Mouse (Mus musculus) limb, embryonic 12.5 days (tissue): Measurements from ENCODE around the gene Psmd4. TPM values are rescaled to one million over a fixed set of nuclear protein-coding genes. Genes with fewer than 3 reads are reported as not detected.
A peak's percentile ranks its signal among the peaks of the same experiment; 100 is the strongest.
"Not testable (repeated sequence)": the region's sequence is repeated elsewhere in the genome, so short reads cannot be mapped to it uniquely, and the experiment has no call there.

Source experiments
- ATAC-seq: fragments of 200-750 bp; cut with Nextera tagmentation; 2 replicates; pipeline ENCODE4 v1.8.0; 2017; ENCODE audit warnings: low read depth, moderate TSS enrichment; ENCODE audit not compliant: insufficient number of reproducible peaks, insufficient read depth, low FRiP score, low TSS enrichment
- H3K27ac ChIP-seq: fragments of 300-500 bp; sonication (generic); 2 replicates; pipeline ENCODE4 v1.5.1; 2016; ENCODE audit warnings: mild to moderate bottlenecking, moderate library complexity
- H3K27me3 ChIP-seq: fragments of 300-500 bp; sonication (generic); 2 replicates; pipeline ENCODE4 v1.6.1; 2016; ENCODE audit warnings: mild to moderate bottlenecking, moderate library complexity
- H3K36me3 ChIP-seq: fragments of 300-500 bp; sonication (generic); 2 replicates; pipeline ENCODE4 v1.6.1; 2016; ENCODE audit warnings: mild to moderate bottlenecking, moderate library complexity
- H3K4me1 ChIP-seq: fragments of 300-500 bp; sonication (generic); replicated peaks from 2 replicates; pipeline ENCODE4 v1.6.1; 2016
- H3K4me2 ChIP-seq: fragments of 300-500 bp; sonication (generic); 2 replicates; pipeline ENCODE4 v1.6.1; 2016; ENCODE audit warnings: mild to moderate bottlenecking, moderate library complexity
- H3K4me3 ChIP-seq: fragments of 300-500 bp; sonication (generic); replicated peaks from 2 replicates; pipeline ENCODE4 v1.5.1; 2016; ENCODE audit warnings: mild to moderate bottlenecking
- H3K9ac ChIP-seq: fragments of 300-500 bp; sonication (generic); replicated peaks from 2 replicates; pipeline ENCODE4 v1.6.1; 2016; ENCODE audit warnings: mild to moderate bottlenecking, moderate library complexity
- H3K9me3 ChIP-seq: fragments of 300-500 bp; sonication (generic); 2 replicates; pipeline ENCODE4 v1.6.1; 2016; ENCODE audit warnings: mild to moderate bottlenecking, moderate library complexity
- WGBS: fragments of 180-500 bp; shearing (Covaris S2); methylation state at CpG from one replicate; pipeline ENCODE4 v1.1.7; 2016; 5-methylcytosine and 5-hydroxymethylcytosine counted together
- polyA plus RNA-seq: library from polyadenylated mRNA; unstranded; fragments of >200 nt; fragmentation: Nextera tagmentation; extraction: Ambion mirVana; gene quantifications from 2 replicates; pipeline ENCODE4 v1.2.1, GENCODE M21; 2016

Psmd4 gene
- polyA plus RNA-seq, 1 experiment from 2014 or later: 310 TPM

DNA sequence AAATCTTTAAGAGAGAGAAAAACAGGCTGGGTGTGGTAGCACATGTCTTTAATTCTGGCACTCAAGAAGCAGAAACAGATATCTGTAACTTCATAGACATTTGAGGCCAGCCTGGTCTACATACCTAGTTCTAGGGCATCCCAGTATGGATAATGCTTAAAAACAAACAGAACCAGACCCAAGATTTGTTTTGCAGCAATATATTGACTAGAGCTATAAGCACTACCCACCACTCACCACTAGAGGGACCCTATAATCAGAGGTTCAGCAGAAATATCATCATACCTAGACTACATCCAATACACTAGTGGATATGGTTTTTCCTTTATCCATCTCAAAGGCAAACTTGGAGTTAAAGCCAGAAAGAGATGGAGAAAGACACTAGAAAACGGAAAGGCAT, 10.5 kb upstream of the Psmd4 start:
- Histone ChIP-seq H3K4me2 (no peak overlapping the region), H3K9ac (no peak overlapping the region), H3K27ac (no peak overlapping the region), H3K4me3 (no peak overlapping the region), H3K27me3 (no peaks in the 10 kb centered on the region), H3K4me1 (no peaks in the 10 kb centered on the region), H3K36me3 (peaks cover 9% of the 10 kb centered on the region), H3K9me3 (no peaks in the 10 kb centered on the region)
- no peak for ATAC-seq
- WGBS: 65% methylated on average over 1 of the region's 1 CpGs

DNA sequence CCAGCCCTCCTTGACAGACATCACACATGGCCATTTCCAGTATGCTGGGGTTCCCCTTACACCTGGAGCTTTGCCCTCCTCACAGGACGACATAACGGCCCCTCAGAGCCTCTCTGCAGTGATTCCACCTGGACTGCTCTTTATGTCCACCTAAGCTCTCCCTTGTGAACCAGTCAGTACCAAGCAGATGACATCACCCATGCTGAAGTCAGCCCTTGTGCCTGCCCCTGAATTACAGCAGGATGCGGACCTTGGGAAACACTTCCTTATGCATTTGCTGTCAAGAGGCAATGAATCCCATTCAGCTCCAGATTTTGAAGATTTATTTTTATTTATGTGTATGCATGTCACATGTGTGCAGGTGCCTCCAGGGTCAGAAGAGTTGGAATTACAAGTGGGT, 5.5 kb upstream of the Psmd4 start:
- 0 out of 2 replicates have a peak, but pooled peaks cover under 1% of the 10 kb centered on the region for H3K4me1 ChIP-seq
- no peak for ATAC-seq
- no peak overlapping the region for H3K4me2 ChIP-seq
- H3K9me3 ChIP-seq: no peaks in the 10 kb centered on the region
- no peak overlapping the region for H3K9ac ChIP-seq
- no peak overlapping the region for H3K4me3 ChIP-seq
- H3K27ac ChIP-seq: no peak overlapping the region
- no peaks in the 10 kb centered on the region for H3K27me3 ChIP-seq
- 61% methylated on average over 3 of the region's 3 CpGs for WGBS
- no peaks in the 10 kb centered on the region for H3K36me3 ChIP-seq

DNA sequence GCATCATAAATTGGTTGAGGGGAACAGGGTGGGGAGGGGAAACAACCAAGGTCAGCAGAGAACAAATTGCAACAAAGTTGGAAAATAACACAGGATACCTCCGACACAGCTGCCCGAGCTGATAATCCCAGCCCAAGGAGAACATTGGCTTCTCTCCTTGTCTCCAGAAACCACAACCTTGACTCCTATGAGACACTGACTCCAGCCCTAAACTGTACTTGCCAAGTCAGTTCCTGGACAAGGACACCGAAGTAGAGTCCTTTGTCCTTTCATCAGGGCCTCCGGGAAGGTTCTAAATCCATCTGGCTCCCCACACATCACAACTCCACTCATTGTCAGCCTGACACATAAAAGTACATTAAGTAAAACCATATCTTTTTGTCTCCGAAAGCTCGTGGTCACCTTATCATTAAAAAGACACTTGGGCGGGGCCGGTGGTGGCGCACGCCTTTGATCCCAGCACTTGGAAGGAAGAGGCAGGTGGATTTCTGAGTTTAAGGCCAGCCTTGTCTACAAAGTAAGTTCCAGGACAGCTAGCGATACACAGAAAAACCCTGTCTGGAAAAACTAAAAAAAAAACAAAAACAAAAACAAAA, 4.1 kb upstream of the Psmd4 start:
- Histone ChIP-seq H3K4me1 (peaks cover 5% of the 10 kb centered on the region), H3K27me3 (no peaks in the 10 kb centered on the region), H3K27ac (no peak overlapping the region), H3K36me3 (no peaks in the 10 kb centered on the region), H3K9me3 (no peaks in the 10 kb centered on the region), H3K9ac (no peak overlapping the region), H3K4me2 (no peak overlapping the region), H3K4me3 (no peak overlapping the region)
- 85% methylated on average over 11 of the region's 11 CpGs for WGBS
- ATAC-seq: no peak

DNA sequence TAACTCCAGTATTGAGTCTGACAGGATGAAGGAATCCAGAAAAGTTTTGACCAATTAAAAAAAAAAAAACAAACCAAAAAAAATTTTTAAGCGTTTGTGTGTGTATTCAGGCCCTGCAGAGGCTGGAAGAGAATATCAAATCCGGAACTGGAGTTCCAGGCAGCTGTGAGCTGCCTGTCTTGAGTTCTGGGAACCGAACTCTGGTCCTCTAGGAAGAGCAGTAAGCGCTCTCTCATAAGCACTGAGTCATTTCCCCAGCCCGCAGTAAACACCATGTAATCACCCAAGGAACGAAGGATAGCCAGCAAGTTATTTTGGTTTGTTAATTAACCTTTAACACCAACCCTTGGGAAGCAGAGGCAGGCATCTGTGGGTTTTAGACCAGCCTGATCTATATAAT, 837 bp upstream of the Psmd4 start:
- no peak overlapping the region for H3K4me2 ChIP-seq
- H3K9ac ChIP-seq: no peak overlapping the region
- no peaks in the 10 kb centered on the region for H3K27me3 ChIP-seq
- no peak for ATAC-seq
- no peaks in the 10 kb centered on the region for H3K9me3 ChIP-seq
- no peak overlapping the region for H3K27ac ChIP-seq
- H3K4me1 ChIP-seq: peaks cover 17% of the 10 kb centered on the region
- H3K4me3 ChIP-seq: no peak overlapping the region
- 55% methylated on average over 6 of the region's 6 CpGs for WGBS
- peaks cover 13% of the 10 kb centered on the region for H3K36me3 ChIP-seq

DNA sequence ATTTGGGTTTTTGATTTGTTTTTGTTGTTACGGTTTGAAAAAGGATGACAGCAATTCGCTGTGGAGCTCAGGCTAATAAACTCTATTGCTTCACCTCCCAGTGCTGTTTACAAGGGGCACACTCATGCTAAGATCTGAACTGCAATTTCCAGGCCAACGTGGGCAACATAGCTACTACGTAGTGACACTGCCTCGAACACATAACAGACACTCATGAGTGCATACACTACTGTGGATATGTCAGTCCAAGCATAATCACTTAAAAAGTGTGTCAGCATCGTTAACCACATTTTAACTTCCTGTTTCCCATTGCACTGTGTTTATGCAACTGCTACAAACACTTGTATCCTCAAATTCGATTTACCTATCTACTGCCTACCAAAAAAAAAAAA, 420 bp upstream of the Psmd4 start:
- Histone ChIP-seq H3K4me2 (peak overlapping the region; percentile 67), H3K27ac (peak overlapping the region; percentile 62; the same call in 1 of the 2 replicates), H3K9ac (peak overlapping the region; percentile 76; the same call in 1 of the 2 replicates), H3K36me3 (peaks cover 17% of the 10 kb centered on the region), H3K27me3 (no peaks in the 10 kb centered on the region), H3K4me1 (peaks cover 17% of the 10 kb centered on the region), H3K9me3 (no peaks in the 10 kb centered on the region), H3K4me3 (peak overlapping the region; percentile 77)
- WGBS: 29% methylated on average over 7 of the region's 7 CpGs
- peak; percentile 61 for ATAC-seq

DNA sequence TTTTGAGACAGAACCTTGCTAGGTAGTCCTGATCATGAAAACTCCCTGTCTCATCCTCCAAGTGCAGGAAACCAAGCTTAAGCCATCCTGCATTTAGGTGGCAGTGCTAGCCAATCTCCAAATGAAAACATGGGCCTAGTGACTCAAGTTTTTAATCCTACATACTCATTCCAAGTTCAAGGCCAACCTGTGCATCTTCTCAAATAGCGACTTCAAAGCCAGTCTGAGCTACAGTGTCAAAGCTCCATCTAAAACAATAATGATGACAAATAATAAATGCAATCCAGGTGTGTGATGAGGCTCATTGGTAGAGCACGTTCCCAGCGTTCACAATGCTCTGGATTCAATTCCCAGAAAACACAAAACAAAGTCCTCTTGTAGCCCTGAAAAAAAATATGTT, 789 bp downstream of the Psmd4 start:
- Histone ChIP-seq H3K4me3 (peak overlapping the region; percentile 77), H3K27ac (no peak overlapping the region), H3K9me3 (no peaks in the 10 kb centered on the region), H3K36me3 (peaks cover 27% of the 10 kb centered on the region), H3K4me1 (peaks cover 17% of the 10 kb centered on the region), H3K27me3 (no peaks in the 10 kb centered on the region), H3K4me2 (peak overlapping the region; percentile 67), H3K9ac (peak overlapping the region; percentile 76)
- 10% methylated on average over 3 of the region's 3 CpGs for WGBS
- ATAC-seq: no peak

DNA sequence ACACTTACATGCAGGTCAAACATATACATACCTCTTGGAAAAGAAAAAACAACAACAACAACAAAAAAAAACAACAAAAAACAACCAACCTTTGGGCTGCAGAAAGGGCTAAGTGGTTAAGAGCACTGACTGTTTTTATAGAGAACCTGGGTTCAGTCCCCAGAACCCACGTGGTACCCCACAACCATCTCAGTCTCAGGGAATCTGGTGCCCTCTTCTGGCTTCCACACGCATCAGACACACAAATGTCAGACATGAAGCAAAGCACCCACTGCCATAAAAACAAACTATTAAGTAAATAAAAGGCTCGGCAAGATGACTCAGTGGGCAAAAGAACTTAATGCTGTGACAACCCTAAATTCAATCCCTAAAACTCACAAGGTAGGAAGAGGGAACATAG, 12.5 kb downstream of the Psmd4 start:
- no peak for ATAC-seq
- Histone ChIP-seq H3K27me3 (no peaks in the 10 kb centered on the region), H3K27ac (no peak overlapping the region), H3K9ac (no peak overlapping the region), H3K9me3 (no peaks in the 10 kb centered on the region), H3K4me3 (no peak overlapping the region), H3K36me3 (peaks cover 53% of the 10 kb centered on the region), H3K4me1 (peaks cover 15% of the 10 kb centered on the region), H3K4me2 (no peak overlapping the region)
- 63% methylated on average over 3 of the region's 3 CpGs for WGBS

DNA sequence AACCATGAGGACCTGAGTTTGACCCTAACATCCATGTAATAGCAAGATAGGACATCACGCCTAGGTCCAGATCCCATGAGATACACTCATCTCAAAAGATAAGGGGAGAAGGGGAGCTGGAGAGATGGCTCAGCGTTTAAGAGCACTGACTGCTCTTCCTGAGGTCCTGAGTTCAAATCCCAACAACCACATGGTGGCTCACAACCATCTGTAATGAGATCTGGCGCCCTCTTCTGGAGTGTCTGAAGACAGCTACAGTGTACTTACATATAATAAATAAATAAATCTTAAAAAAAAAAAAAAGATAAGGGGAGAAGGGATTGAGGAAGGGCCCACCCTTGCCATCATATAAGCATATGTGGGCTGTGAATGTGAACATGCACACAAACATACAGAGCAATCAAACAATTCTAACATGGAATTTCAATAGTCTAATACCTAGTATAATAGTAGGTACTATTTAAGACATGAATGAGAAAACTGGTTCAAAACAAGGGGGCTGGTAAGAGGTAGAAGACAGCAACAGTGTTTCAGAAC, 13.1 kb downstream of the Psmd4 start:
- H3K36me3 ChIP-seq: peaks cover 47% of the 10 kb centered on the region
- WGBS: 72% methylated on average over 3 of the region's 3 CpGs

DNA sequence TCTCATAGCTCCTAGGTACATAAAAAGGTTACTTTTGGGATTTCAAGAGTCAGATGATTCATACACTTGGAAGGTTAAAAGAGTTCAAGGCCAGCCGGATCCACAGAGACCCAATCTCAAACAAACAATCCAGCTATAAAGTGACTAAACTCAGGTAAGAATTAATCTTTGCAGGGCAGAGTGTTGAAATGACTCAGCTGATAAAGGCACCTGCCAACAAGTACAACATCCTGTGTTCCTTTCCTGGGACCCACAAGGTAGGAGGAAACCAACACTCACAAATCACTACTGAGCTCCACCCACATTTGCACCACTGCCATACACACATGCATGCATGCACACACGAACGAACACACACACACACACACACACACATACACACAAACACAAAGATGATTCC, 13.8 kb downstream of the Psmd4 start:
- Histone ChIP-seq H3K4me3 (no peak overlapping the region), H3K4me1 (peaks cover 23% of the 10 kb centered on the region), H3K4me2 (no peak overlapping the region), H3K36me3 (peaks cover 39% of the 10 kb centered on the region), H3K9me3 (no peaks in the 10 kb centered on the region), H3K27ac (no peak overlapping the region), H3K27me3 (no peaks in the 10 kb centered on the region), H3K9ac (no peak overlapping the region)
- ATAC-seq: no peak
- 92% methylated on average over 3 of the region's 3 CpGs for WGBS

More for the DNA sequence above, 13.1 kb downstream of the Psmd4 start:
- not testable (repeated sequence) for H3K4me3 ChIP-seq, H3K9me3 ChIP-seq, H3K4me2 ChIP-seq, ATAC-seq, H3K27me3 ChIP-seq, H3K9ac ChIP-seq, H3K27ac ChIP-seq
- H3K4me1 ChIP-seq: peaks cover 21% of the 10 kb centered on the region

DNA sequence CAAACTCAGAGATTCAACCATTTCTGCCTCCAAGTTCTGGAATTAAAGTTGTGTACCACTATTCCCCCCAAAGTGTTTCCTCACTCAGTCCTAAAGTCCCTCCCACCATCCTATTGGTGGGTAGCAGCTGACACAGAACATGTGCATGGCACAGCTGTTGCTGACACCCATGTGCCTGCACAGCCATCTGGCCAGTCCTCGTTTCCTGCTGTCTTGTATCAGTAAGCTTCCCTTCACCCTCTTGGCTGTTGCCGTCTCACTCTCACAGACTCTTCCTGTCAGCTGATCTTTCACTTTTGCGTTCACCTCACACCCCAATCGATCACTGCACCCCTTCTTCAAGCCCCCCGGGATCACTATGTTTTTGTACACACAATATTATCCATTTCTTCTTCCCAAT, 14.7 kb downstream of the Psmd4 start:
- ATAC-seq: no peak
- H3K27me3 ChIP-seq: no peaks in the 10 kb centered on the region
- peaks cover 23% of the 10 kb centered on the region for H3K4me1 ChIP-seq
- peak overlapping the region; percentile 41; the same call in 1 of the 2 replicates for H3K27ac ChIP-seq
- WGBS: 48% methylated on average over 5 of the region's 5 CpGs
- no peaks in the 10 kb centered on the region for H3K9me3 ChIP-seq
- no peak overlapping the region for H3K9ac ChIP-seq
- no peak overlapping the region; the same call in 1 of the 2 replicates for H3K4me2 ChIP-seq
- H3K36me3 ChIP-seq: peaks cover 30% of the 10 kb centered on the region
- H3K4me3 ChIP-seq: no peak overlapping the region

DNA sequence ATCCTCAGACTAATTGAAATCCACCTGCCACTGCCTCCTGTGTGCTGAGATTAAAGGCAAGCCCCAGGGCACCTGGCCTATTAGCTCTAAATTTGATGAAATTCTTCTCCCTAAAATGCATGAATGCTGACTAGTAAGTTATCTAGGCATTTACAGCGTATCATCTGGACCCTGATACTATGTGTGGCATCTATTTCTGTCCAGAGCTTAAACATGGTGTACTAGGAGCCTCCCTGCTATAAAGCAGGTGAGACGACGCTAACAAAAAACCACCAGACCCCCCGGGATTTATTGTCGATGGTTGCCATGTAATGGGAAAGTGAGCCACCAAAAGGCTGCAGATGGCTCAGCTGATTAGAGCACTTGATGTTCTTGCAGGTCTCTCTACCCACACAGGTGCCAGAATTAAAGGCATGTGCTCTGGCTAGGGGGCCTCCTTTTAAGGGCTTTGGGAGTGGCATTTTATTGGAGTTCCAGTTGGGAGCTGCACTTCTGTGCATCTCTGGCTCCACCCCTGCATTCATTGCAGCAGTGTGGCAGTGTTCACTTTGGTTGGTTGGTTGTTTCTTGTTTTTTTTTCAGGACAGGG, 15.3 kb downstream of the Psmd4 start:
- Histone ChIP-seq H3K36me3 (peaks cover 25% of the 10 kb centered on the region), H3K9me3 (no peaks in the 10 kb centered on the region), H3K27me3 (no peaks in the 10 kb centered on the region), H3K4me2 (no peak overlapping the region; the same call in 1 of the 2 replicates), H3K4me1 (peaks cover 23% of the 10 kb centered on the region), H3K4me3 (no peak overlapping the region), H3K9ac (no peak overlapping the region), H3K27ac (0 out of 2 replicates have a peak overlapping the region, but pooled peaks have one; percentile 41)
- peak; percentile 34; the same call in 1 of the 2 replicates for ATAC-seq
- 34% methylated on average over 5 of the region's 5 CpGs for WGBS
